Mouse (Mus musculus) liver, embryonic 14.5 days (tissue): ENCODE measurements at regions not wholly inside any gene's neighbourhood (a gene's known extent, or its start where the extent isn't known, plus 50 kb on each side); places are given as distances from the start of the nearest gene placed in this dataset.

Experiments used
- ATAC-seq: fragments of 200-750 bp; cut with Nextera tagmentation; 2 replicates; pipeline ENCODE4 v1.8.0; 2017; ENCODE audit warnings: moderate number of reproducible peaks, mild to moderate bottlenecking, moderate library complexity; ENCODE audit not compliant: insufficient read depth
- DNase-seq, 3 experiments: peaks; one replicate each; pipeline ENCODE4 v3.0.0-alpha.2; 2012 to 2013; ENCODE audit warnings: low read depth in 3 of 3, low spot score in 3 of 3
- H3K27ac ChIP-seq: fragments of 300-500 bp; sonication (generic); 2 replicates; pipeline ENCODE4 v1.5.1; 2014; ENCODE audit warnings: moderate library complexity, mild to moderate bottlenecking, control low read depth, inconsistent platforms
- H3K27me3 ChIP-seq: fragments of 300-500 bp; sonication (generic); 2 replicates; pipeline ENCODE4 v1.6.1; 2014; ENCODE audit warnings: mild to moderate bottlenecking, low read length, moderate library complexity; ENCODE audit not compliant: control insufficient read depth, insufficient read depth
- H3K36me3 ChIP-seq: fragments of 300-500 bp; sonication (generic); replicated peaks from 2 replicates; pipeline ENCODE4 v1.6.1; 2014; ENCODE audit warnings: low read depth; ENCODE audit not compliant: control insufficient read depth, insufficient read depth
- H3K4me1 ChIP-seq, 2 experiments: fragments of 200-500 bp in 1 of 2; fragments of 300-500 bp in 1 of 2; sonication (generic) in 1 of 2; replicated peaks; 2 replicates each; pipeline ENCODE4 v1.6.1; 2012 to 2014; ENCODE audit warnings: antibody characterized with exemption in 1 of 2, inconsistent platforms in 1 of 2, low read length in 1 of 2; ENCODE audit not compliant: control insufficient read depth in 2 of 2, insufficient read depth in 2 of 2
- H3K4me2 ChIP-seq: fragments of 300-500 bp; sonication (generic); 2 replicates; pipeline ENCODE4 v1.6.1; 2014; ENCODE audit warnings: low read depth, mild to moderate bottlenecking, control low read depth, moderate library complexity
- H3K4me3 ChIP-seq, 2 experiments: fragments of 200-500 bp in 1 of 2; fragments of 300-500 bp in 1 of 2; sonication (generic) in 1 of 2; 2 replicates each; pipeline ENCODE4 v1.5.1; 2012 to 2014; ENCODE audit warnings: low read depth in 2 of 2, low read length in 2 of 2, mild to moderate bottlenecking in 2 of 2, control low read depth in 1 of 2, inconsistent platforms in 1 of 2, moderate library complexity in 1 of 2; ENCODE audit not compliant: insufficient read depth in 1 of 2
- H3K9ac ChIP-seq: fragments of 300-500 bp; sonication (generic); replicated peaks from 2 replicates; pipeline ENCODE4 v1.6.1; 2014; ENCODE audit warnings: mild to moderate bottlenecking, control low read depth, moderate library complexity
- H3K9me3 ChIP-seq: fragments of 300-500 bp; sonication (generic); 2 replicates; pipeline ENCODE4 v1.6.1; 2016; ENCODE audit warnings: low read length, mixed read lengths; ENCODE audit not compliant: control insufficient read depth
- CTCF ChIP-seq: IDR thresholded peaks from 2 replicates; pipeline ENCODE4 v1.5.1; 2016; ENCODE audit warnings: antibody characterized with exemption, low read depth, control low read depth
- EP300 ChIP-seq: IDR thresholded peaks from 2 replicates; pipeline ENCODE4 v1.6.1; 2016; ENCODE audit warnings: antibody characterized with exemption, low read depth
- WGBS: fragments of 180-500 bp; shearing (Covaris S2); extraction: QIAGEN DNeasy Blood & Tissue Kit; methylation state at CpG from one replicate; pipeline ENCODE4 v1.1.7; 2014; ENCODE audit not compliant: insufficient replicate concordance; 5-methylcytosine and 5-hydroxymethylcytosine counted together

- no peaks in the 10 kb centered on the region for H3K36me3 ChIP-seq
- H3K4me1 ChIP-seq: no peaks in the 10 kb centered on the region
- TF ChIP-seq CTCF (no peak), EP300 (no peak)
- no peak for DNase-seq
- no peak overlapping the region for H3K27ac ChIP-seq
- 47% methylated on average over 2 of the region's 2 CpGs for WGBS
- no peaks in the 10 kb centered on the region for H3K9me3 ChIP-seq
- no peak overlapping the region for H3K4me2 ChIP-seq
- H3K4me3 ChIP-seq: no peak overlapping the region
- no peak overlapping the region for H3K9ac ChIP-seq
- no peaks in the 10 kb centered on the region for H3K27me3 ChIP-seq
- ATAC-seq: no peak
These were observed 536.8 kb upstream of the Tenm2 start for GRCm38 (mm10) chr11:37772481-37773089.

- Histone ChIP-seq H3K36me3 (no peaks in the 10 kb centered on the region), H3K27me3 (no peaks in the 10 kb centered on the region), H3K4me1 (no peaks in the 10 kb centered on the region), H3K4me2 (no peak overlapping the region), H3K9me3 (no peaks in the 10 kb centered on the region), H3K9ac (no peak overlapping the region), H3K27ac (no peak overlapping the region), H3K4me3 (no peak overlapping the region)
- DNase-seq: no peak
- ATAC-seq: no peak
- WGBS: 47% methylated on average over 3 of the region's 3 CpGs
- TF ChIP-seq CTCF: no peak
- TF ChIP-seq EP300: no peak
These were observed 535.1 kb upstream of the Tenm2 start for GRCm38 (mm10) chr11:37770881-37771280.

- no peak overlapping the region for H3K9ac ChIP-seq
- no peaks in the 10 kb centered on the region for H3K9me3 ChIP-seq
- ATAC-seq (no peak), DNase-seq (no peak)
- no peak overlapping the region for H3K4me2 ChIP-seq
- WGBS: 48% methylated on average over 3 of the region's 3 CpGs
- no peaks in the 10 kb centered on the region for H3K27me3 ChIP-seq
- H3K27ac ChIP-seq: no peak overlapping the region
- H3K4me1 ChIP-seq: no peaks in the 10 kb centered on the region
- no peaks in the 10 kb centered on the region for H3K36me3 ChIP-seq
- H3K4me3 ChIP-seq: no peak overlapping the region
- no peak for TF ChIP-seq EP300
- no peak for TF ChIP-seq CTCF
These were observed 532.4 kb upstream of the Tenm2 start for GRCm38 (mm10) chr11:37768121-37768520.

- Histone ChIP-seq H3K4me1 (no peaks in the 10 kb centered on the region), H3K36me3 (no peaks in the 10 kb centered on the region), H3K9ac (no peak overlapping the region), H3K27me3 (no peaks in the 10 kb centered on the region), H3K4me2 (no peak overlapping the region), H3K4me3 (no peak overlapping the region), H3K27ac (no peak overlapping the region), H3K9me3 (no peaks in the 10 kb centered on the region)
- ATAC-seq: no peak
- TF ChIP-seq CTCF (no peak), EP300 (no peak)
- no peak for DNase-seq
These were observed 500.2 kb upstream of the Tenm2 start for GRCm38 (mm10) chr11:37735992-37736391.

- H3K9me3 ChIP-seq: no peaks in the 10 kb centered on the region
- TF ChIP-seq EP300: no peak
- TF ChIP-seq CTCF: no peak
- WGBS: 55% methylated on average over 2 of the region's 2 CpGs
- H3K4me1 ChIP-seq: no peaks in the 10 kb centered on the region
- DNase-seq: no peak
- no peak overlapping the region for H3K9ac ChIP-seq
- no peak overlapping the region for H3K4me3 ChIP-seq
- H3K27me3 ChIP-seq: no peaks in the 10 kb centered on the region
- H3K36me3 ChIP-seq: no peaks in the 10 kb centered on the region
- no peak overlapping the region for H3K27ac ChIP-seq
- H3K4me2 ChIP-seq: no peak overlapping the region
- ATAC-seq: no peak
These were observed 499.7 kb upstream of the Tenm2 start for GRCm38 (mm10) chr11:37735501-37735900.
